In genomic region chr7:79744585-79744984, GRCm38 (mm10) we compare ENCODE assay signal across 36 mouse cellular contexts. TPM values are rescaled to one million over a fixed set of nuclear protein-coding genes. Genes with fewer than 3 reads are reported as not detected.
"Had no signal": no experiment of that assay in that cellular context is flagged by ENCODE, and none has a peak within 500 bp of the region (broad histone marks: within the 10 kb centered on the region; RNA-seq: fewer than 3 reads in every experiment).

No protein-coding gene starts in this region.

- H3K9me3 ChIP-seq: hindbrain, embryonic 13.5 days; hindbrain, embryonic 15.5 days; kidney, embryonic 15.5 days; limb, embryonic 13.5 days; limb, embryonic 15.5 days; liver, embryonic 12.5 days had no signal

- H3K36me3 ChIP-seq: hindbrain, embryonic 15.5 days; limb, embryonic 13.5 days; liver, embryonic 12.5 days had no signal

- DNase-seq: gastrocnemius, adult 2 months; gastrocnemius, postnatal 10 days; gastrocnemius, postnatal 25 days; heart, adult 11 months; heart, adult 2 months; heart, postnatal 10 days; heart, postnatal 4 days; kidney, adult 11 months; kidney, adult 2 months; kidney, adult 9 months; kidney, postnatal 14 days; kidney, postnatal 4 days; left cerebral cortex, postnatal 4 days had no signal

- H3K4me2 ChIP-seq: heart, embryonic 11.5 days; hindbrain, embryonic 13.5 days; hindbrain, embryonic 15.5 days; kidney, embryonic 15.5 days; limb, embryonic 13.5 days; limb, embryonic 15.5 days; liver, embryonic 12.5 days had no signal

- ATAC-seq: hindbrain, postnatal 0 days; intestine, embryonic 16.5 days; liver, embryonic 12.5 days had no signal

- H3K27me3 ChIP-seq: limb, embryonic 13.5 days; limb, embryonic 15.5 days had no signal

- H3K9ac ChIP-seq: hindbrain, embryonic 13.5 days; hindbrain, embryonic 15.5 days; kidney, embryonic 15.5 days; limb, embryonic 13.5 days; limb, embryonic 15.5 days; liver, embryonic 12.5 days; liver, embryonic 14.5 days had no signal

- H3K27ac ChIP-seq: gastrocnemius, adult 2 months; heart, adult 2 months; hindbrain, embryonic 13.5 days; hindbrain, embryonic 15.5 days; hindbrain, postnatal 0 days; kidney, embryonic 15.5 days; kidney, postnatal 0 days; left cerebral cortex, adult 2 months; limb, embryonic 13.5 days; limb, embryonic 15.5 days; liver, embryonic 12.5 days; liver, embryonic 14.5 days had no signal

- H3K4me3 ChIP-seq: gastrocnemius, adult 2 months; heart, adult 2 months; hindbrain, embryonic 13.5 days; hindbrain, embryonic 15.5 days; kidney, embryonic 15.5 days; layer of hippocampus, adult 2 months; left cerebral cortex, adult 2 months; limb, embryonic 13.5 days; limb, embryonic 15.5 days; liver, embryonic 12.5 days had no signal

RNA-seq across cellular contexts. Expression of gene Wdr93, which starts 1.6 kb away (rescaled TPM):
- total RNA-seq: gastrocnemius, postnatal 25 days; left cerebral cortex, postnatal 14 days had no signal
- polyA plus RNA-seq: limb, embryonic 15.5 days had no signal

RNA-seq across cellular contexts. Expression of gene Plin1, which starts 11.9 kb away (rescaled TPM):
- total RNA-seq: left cerebral cortex, adult 2 months; left cerebral cortex, postnatal 14 days; left cerebral cortex, postnatal 4 days had no signal
- polyA plus RNA-seq: heart, embryonic 11.5 days; heart, embryonic 14.5 days; heart, embryonic 16.5 days; hindbrain, embryonic 11.5 days; intestine, embryonic 14.5 days; intestine, embryonic 16.5 days; limb, embryonic 11.5 days; limb, embryonic 13.5 days; limb, embryonic 15.5 days; liver, adult 2 months; liver, embryonic 12.5 days; liver, embryonic 14.5 days; liver, embryonic 16.5 days had no signal

RNA-seq across cellular contexts. Expression of gene Mesp1, which starts 49.0 kb away (rescaled TPM):
- total RNA-seq: gastrocnemius, adult 2 months; gastrocnemius, postnatal 10 days; gastrocnemius, postnatal 25 days; gastrocnemius, postnatal 4 days; heart, adult 2 months; heart, postnatal 10 days; heart, postnatal 25 days; heart, postnatal 4 days had no signal
- polyA plus RNA-seq: heart, adult 2 months; heart, embryonic 11.5 days; heart, embryonic 14.5 days; heart, embryonic 16.5 days; hindbrain, embryonic 11.5 days; hindbrain, embryonic 13.5 days; intestine, embryonic 16.5 days; kidney, adult 2 months; kidney, embryonic 15.5 days; limb, embryonic 11.5 days; limb, embryonic 13.5 days; liver, adult 2 months; liver, embryonic 12.5 days; liver, embryonic 16.5 days had no signal
